Mouse (Mus musculus) C2C12 (cell line): Measurements from ENCODE around the gene Pttg1. TPM values are rescaled to one million over a fixed set of nuclear protein-coding genes. Genes with fewer than 3 reads are reported as not detected.

Experiments used
- H3K27me3 ChIP-seq: one replicate; pipeline ENCODE4 v1.6.1; 2011; ENCODE audit not compliant: control insufficient read depth, insufficient read depth, insufficient read length
- H3K36me3 ChIP-seq: one replicate; pipeline ENCODE4 v1.6.1; 2011; ENCODE audit not compliant: control insufficient read depth, insufficient read depth
- H3K4me3 ChIP-seq: one replicate; pipeline ENCODE4 v1.5.1; 2011; ENCODE audit warnings: mild to moderate bottlenecking, control low read depth; ENCODE audit not compliant: poor library complexity, insufficient read depth, severe bottlenecking
- H3K79me2 ChIP-seq: one replicate; pipeline ENCODE4 v1.6.1; 2011; ENCODE audit not compliant: control insufficient read depth, insufficient read depth
- H3K79me3 ChIP-seq: one replicate; pipeline ENCODE4 v1.6.1; 2011; ENCODE audit warnings: low read depth, control low read depth
- H3ac ChIP-seq: one replicate; pipeline ENCODE3; 2011; ENCODE audit warnings: low read depth; ENCODE audit not compliant: control insufficient read depth, insufficient read length
- CEBPB ChIP-seq: IDR thresholded peaks from one replicate; pipeline ENCODE4 v1.6.1; 2011; ENCODE audit warnings: low read depth, mild to moderate bottlenecking, control low read depth, moderate library complexity
- CTCF ChIP-seq: IDR thresholded peaks from one replicate; pipeline ENCODE4 v1.5.1; 2011; ENCODE audit not compliant: control insufficient read depth, insufficient read depth, insufficient read length
- FOSL1 ChIP-seq: IDR thresholded peaks from one replicate; pipeline ENCODE4 v1.8.0; 2011; ENCODE audit warnings: mild to moderate bottlenecking, low read length; ENCODE audit not compliant: poor library complexity, insufficient read depth, severe bottlenecking
- MAX ChIP-seq: IDR thresholded peaks from one replicate; pipeline ENCODE4 v1.6.1; 2011; ENCODE audit warnings: mild to moderate bottlenecking, control low read depth
- MYOD1 ChIP-seq: IDR thresholded peaks from one replicate; pipeline ENCODE4 v1.6.1; 2011; ENCODE audit warnings: low read depth; ENCODE audit not compliant: control insufficient read depth, insufficient read length
- MYOG ChIP-seq: IDR thresholded peaks from one replicate; pipeline ENCODE4 v1.6.1; 2011; ENCODE audit not compliant: control insufficient read depth, insufficient read length; ENCODE audit errors: extremely low read depth
- USF1 ChIP-seq: IDR thresholded peaks from one replicate; pipeline ENCODE4 v1.6.1; 2011; ENCODE audit warnings: low read depth, mild to moderate bottlenecking, control low read depth, moderate library complexity
- polyA plus RNA-seq: library from polyadenylated mRNA; unstranded; fragments of >200 nt; fragmentation: generic; extraction: Trizol; gene quantifications from one replicate; pipeline ENCODE4 v1.2.1, GENCODE M21; 2012; ENCODE audit warnings: missing spikeins

Gene Pttg1
- polyA plus RNA-seq, 1 experiment: 168 TPM

DNA sequence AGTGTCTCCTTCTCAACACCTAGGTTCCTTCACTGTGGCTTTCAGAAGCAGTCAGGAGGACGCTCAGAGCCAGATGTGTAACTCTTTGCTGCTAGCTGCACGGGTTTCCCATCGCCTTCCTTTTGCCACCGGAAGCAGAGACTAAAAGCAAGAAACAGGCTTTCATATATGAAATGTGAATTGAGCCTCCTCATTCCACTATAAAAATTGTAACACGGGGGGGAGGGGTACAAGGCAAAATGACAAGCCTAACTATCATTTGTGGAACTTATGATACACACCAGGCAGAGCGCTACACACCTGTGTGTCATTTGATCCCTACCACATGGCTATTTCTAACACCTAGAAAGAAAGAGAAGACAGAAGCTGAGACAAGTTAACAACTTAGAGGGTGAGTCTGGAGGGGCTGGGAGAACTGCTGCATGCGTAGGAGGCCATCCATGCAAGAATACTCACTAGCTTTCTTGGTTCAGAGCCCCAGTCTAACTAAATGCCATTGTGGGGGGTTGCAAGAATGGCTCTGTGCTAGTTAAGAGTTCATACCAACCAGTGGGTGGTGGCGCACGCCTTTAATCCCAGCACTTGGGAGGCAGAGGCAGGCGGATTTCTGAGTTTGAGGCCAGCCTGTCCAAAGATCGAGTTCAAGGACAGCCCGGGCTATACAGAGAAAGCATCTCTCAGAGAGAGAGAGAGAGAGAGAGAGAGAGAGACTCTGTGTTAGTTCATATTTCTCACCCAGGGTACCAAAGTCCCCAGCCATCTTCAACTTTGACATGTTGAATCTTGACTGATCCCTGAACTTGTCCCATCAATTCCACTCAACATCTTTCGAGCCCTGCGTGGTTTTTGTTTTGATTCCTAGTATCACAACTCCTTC is 38.8 kb downstream of the Pttg1 start:
- TF ChIP-seq CEBPB: no peak
- no peak for TF ChIP-seq MAX
- no peak for TF ChIP-seq FOSL1
- TF ChIP-seq MYOD1: no peak
- no peak for TF ChIP-seq CTCF
- no peak for TF ChIP-seq USF1
- no peak for TF ChIP-seq MYOG
- no peaks in the 10 kb centered on the region for H3K36me3 ChIP-seq
- H3K79me3 ChIP-seq: no peaks in the 10 kb centered on the region
- no peak overlapping the region for H3K4me3 ChIP-seq
- H3ac ChIP-seq: no peak overlapping the region
- no peaks in the 10 kb centered on the region for H3K27me3 ChIP-seq
- no peaks in the 10 kb centered on the region for H3K79me2 ChIP-seq

DNA sequence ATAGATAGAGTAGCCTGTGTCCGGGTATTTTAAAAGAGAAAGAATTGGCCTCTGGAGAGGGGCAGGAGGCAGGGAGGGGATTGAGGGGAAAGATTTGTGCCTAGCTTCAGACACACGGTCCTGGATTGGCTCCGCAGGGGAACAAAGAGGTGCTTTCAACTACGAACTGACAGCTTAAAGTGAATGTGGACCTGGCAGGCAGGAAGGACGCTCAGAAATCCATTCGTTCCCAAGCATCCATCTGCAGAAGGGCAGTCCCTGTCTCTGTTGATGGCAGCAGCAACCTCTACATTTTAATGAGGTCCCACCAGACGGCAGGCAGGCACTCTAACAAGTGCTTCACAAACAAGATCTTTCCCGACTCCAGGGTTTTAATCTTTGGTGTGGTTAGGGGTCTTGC is 40.3 kb downstream of the Pttg1 start:
- Histone ChIP-seq H3K79me3 (no peaks in the 10 kb centered on the region), H3K27me3 (no peaks in the 10 kb centered on the region), H3K36me3 (no peaks in the 10 kb centered on the region), H3K79me2 (no peaks in the 10 kb centered on the region), H3K4me3 (no peak overlapping the region), H3ac (no peak overlapping the region)
- TF ChIP-seq CEBPB (no peak), MAX (no peak), CTCF (no peak), USF1 (no peak), MYOD1 (no peak)

DNA sequence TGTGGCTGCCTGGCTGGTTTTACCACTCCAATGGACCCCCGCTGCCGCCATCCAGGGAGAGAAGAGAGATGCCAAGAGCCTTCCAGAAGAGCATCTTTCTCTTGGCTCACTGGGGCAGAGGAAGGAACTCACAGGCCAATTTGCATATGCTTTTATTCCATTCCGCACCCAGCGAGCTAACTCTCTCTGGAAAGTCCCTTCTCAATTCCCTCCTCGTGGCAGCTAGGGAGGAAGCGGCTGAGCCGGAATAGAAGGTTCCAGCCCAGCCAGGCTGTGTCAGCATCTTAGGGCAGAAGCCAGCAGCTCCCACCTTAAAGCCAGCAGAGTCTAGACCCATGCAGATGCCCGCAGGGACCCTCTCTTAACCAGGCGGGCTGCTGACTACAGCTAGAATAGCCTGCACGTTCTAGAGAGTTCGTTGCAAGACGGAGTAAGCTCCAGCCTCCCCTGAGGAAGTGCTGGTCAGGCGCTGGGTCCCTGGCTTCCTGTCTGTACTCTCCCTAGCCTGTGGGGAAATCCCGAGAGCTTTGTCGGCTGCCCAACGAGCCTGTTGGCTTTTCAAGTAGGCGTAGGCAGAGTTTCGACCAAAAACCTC is 40.9 kb downstream of the Pttg1 start:
- Histone ChIP-seq H3K36me3 (no peaks in the 10 kb centered on the region), H3ac (peak overlapping the region; percentile 21), H3K79me3 (no peaks in the 10 kb centered on the region), H3K27me3 (no peaks in the 10 kb centered on the region), H3K79me2 (no peaks in the 10 kb centered on the region), H3K4me3 (no peak overlapping the region)
- TF ChIP-seq MYOG: no peak
- no peak for TF ChIP-seq MAX
- TF ChIP-seq FOSL1: no peak
- TF ChIP-seq MYOD1: no peak
- TF ChIP-seq USF1: no peak
- no peak for TF ChIP-seq CEBPB
- TF ChIP-seq CTCF: no peak

DNA sequence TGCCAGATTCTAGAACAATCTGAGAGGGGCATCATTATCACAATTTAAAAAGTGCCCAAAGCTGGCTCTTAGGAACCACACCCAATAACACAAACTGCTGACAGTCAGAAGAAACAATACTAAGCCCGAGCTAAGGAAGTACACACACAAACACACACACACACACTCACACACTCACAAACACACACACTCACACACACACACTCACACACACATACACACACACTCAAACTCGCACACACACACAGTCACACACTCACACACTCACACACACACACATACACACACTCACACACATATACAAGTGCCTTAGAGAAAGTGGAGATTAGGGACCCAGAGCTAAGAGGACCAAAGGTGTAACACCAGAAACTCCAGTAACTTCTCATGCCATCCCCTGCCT is 42.5 kb downstream of the Pttg1 start:
- TF ChIP-seq MYOD1 (no peak), CEBPB (no peak), MYOG (no peak), USF1 (no peak), FOSL1 (no peak), MAX (no peak), CTCF (no peak)

DNA sequence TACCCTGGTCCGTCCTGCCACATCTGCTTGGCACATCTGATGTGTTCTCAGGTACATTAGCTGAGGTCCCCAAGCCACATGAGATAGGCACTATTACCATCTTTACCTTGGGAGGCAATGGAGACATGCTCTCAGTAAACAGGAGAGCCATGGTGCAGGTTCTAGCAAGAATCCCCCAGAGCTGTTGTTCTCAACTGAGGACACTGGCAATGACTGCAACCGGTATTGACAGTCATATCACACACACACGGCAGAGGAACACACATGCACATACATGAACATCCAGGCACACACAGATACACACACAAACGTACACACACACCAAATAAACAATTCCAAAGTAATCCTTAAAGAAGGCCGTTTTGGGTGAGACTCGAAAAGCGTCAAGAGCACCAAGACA is 45.1 kb downstream of the Pttg1 start:
- no peak for TF ChIP-seq MYOG
- TF ChIP-seq MAX: no peak
- TF ChIP-seq CEBPB: no peak
- TF ChIP-seq CTCF: no peak
- TF ChIP-seq FOSL1: no peak
- TF ChIP-seq USF1: no peak
- no peak for TF ChIP-seq MYOD1
- no peaks in the 10 kb centered on the region for H3K27me3 ChIP-seq
- H3K36me3 ChIP-seq: no peaks in the 10 kb centered on the region
- H3K4me3 ChIP-seq: no peak overlapping the region
- no peak overlapping the region for H3ac ChIP-seq
- no peaks in the 10 kb centered on the region for H3K79me2 ChIP-seq
- H3K79me3 ChIP-seq: no peaks in the 10 kb centered on the region

More for the DNA sequence above, 42.5 kb downstream of the Pttg1 start:
- no peak overlapping the region for H3ac ChIP-seq
- H3K27me3 ChIP-seq: no peaks in the 10 kb centered on the region
- no peak overlapping the region for H3K4me3 ChIP-seq
- H3K79me3 ChIP-seq: no peaks in the 10 kb centered on the region
- no peaks in the 10 kb centered on the region for H3K36me3 ChIP-seq
- no peaks in the 10 kb centered on the region for H3K79me2 ChIP-seq
